Mouse (Mus musculus): Measurements from ENCODE around the gene Smarcc1. TPM values are rescaled to one million over a fixed set of nuclear protein-coding genes. Genes with fewer than 3 reads are reported as not detected.
A peak's percentile ranks its signal among the peaks of the same experiment; 100 is the strongest.

The Smarcc1 gene
- polyA plus RNA-seq, 1 experiment, result 127 TPM

GRCm38 (mm10) chr9:110228671-110229070 is 111.2 kb downstream of the Smarcc1 start:
- no peak for TF ChIP-seq POLR2A (IDR thresholded peaks at IDR 0.05; ENCODE audit: low read depth, low read length)
- no peak overlapping the region for H3K4me3 ChIP-seq (ENCODE audit: insufficient read depth, low read length)
- H3K4me1 ChIP-seq (ENCODE audit: control insufficient read depth, insufficient read depth, low read length), result 0 out of 2 replicates have a peak, but pooled peaks cover 2% of the 10 kb centered on the region
- no peak overlapping the region for H3K27ac ChIP-seq (ENCODE audit: insufficient read depth, low read length)

GRCm38 (mm10) chr9:110229112-110229511 is 111.6 kb downstream of the Smarcc1 start:
- no peak overlapping the region for H3K4me3 ChIP-seq (ENCODE audit: insufficient read depth, low read length)
- TF ChIP-seq POLR2A (IDR thresholded peaks at IDR 0.05; ENCODE audit: low read depth, low read length) (no peak), CTCF (IDR thresholded peaks at IDR 0.05; ENCODE audit: borderline replicate concordance, insufficient read depth, low read length) (no peak)
- H3K27ac ChIP-seq (ENCODE audit: insufficient read depth, low read length), result no peak overlapping the region
- 0 out of 2 replicates have a peak, but pooled peaks cover 2% of the 10 kb centered on the region for H3K4me1 ChIP-seq (ENCODE audit: control insufficient read depth, insufficient read depth, low read length)

DNA sequence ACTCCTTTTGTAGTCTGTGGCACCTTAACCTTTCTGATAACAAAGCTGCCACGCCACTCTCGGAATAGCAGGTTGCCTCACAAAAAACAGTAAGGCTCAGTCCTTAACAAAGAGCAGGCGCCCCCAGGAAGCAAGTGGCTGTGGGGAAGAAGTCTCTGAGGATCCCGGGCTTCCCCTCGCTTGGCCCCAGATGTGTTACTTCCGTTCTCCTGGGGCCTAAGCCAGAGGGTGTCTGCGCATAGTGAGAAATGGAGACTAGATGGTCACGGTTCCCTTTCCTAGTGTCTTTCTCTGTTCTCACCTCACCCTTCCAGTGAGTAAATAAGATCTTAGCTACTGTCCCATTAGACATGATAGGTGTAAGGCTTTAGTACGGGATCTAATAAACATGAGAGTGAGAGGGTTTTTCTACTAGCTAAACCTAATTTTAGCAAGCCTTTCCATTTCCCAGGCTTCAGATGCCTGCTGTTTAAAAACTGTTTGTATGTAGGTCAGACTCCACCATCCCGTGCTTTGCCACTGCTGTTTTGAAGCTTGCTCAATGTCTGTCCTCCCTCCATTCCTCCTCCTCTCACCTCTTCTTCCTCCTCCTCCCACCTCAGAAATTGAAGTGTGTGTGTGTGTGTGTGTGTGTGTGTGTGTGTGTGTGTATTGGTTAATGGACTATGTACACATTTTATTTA is 112.2 kb downstream of the Smarcc1 start:
- no peak for TF ChIP-seq CTCF (IDR thresholded peaks at IDR 0.05; ENCODE audit: borderline replicate concordance, insufficient read depth, low read length)
- no peak for TF ChIP-seq POLR2A (IDR thresholded peaks at IDR 0.05; ENCODE audit: low read depth, low read length)
- Histone ChIP-seq H3K4me3 (ENCODE audit: insufficient read depth, low read length) (no peak overlapping the region), H3K4me1 (ENCODE audit: control insufficient read depth, insufficient read depth, low read length) (0 out of 2 replicates have a peak, but pooled peaks cover 2% of the 10 kb centered on the region), H3K27ac (ENCODE audit: insufficient read depth, low read length) (no peak overlapping the region)

GRCm38 (mm10) chr9:110230395-110231071 is 113.0 kb downstream of the Smarcc1 start:
- 0 out of 2 replicates have a peak, but pooled peaks cover 2% of the 10 kb centered on the region for H3K4me1 ChIP-seq (ENCODE audit: control insufficient read depth, insufficient read depth, low read length)
- TF ChIP-seq CTCF (IDR thresholded peaks at IDR 0.05; ENCODE audit: borderline replicate concordance, insufficient read depth, low read length) (no peak), POLR2A (IDR thresholded peaks at IDR 0.05; ENCODE audit: low read depth, low read length) (no peak)
- H3K4me3 ChIP-seq (ENCODE audit: insufficient read depth, low read length), result no peak overlapping the region
- no peak overlapping the region for H3K27ac ChIP-seq (ENCODE audit: insufficient read depth, low read length)

DNA sequence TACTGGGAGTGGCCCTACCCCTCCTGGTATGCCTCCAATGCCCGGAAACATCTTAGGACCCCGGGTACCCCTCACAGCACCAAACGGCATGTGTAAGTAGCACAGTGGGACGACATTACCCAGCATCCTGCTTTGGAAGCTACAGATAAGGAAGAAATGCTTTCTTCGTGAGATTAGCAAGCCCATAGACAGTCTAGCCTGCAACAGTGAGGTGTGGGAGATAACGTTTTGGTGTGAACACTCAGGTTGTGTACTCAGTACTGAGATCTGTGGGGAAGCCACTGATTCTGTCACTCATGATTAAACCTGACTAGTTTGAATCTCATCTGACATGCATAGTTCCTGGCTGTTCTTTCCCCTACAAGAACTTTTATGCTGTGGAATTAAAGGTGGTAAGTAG is 117.5 kb downstream of the Smarcc1 start:
- H3K4me1 ChIP-seq (ENCODE audit: control insufficient read depth, insufficient read depth, low read length), result no peaks in the 10 kb centered on the region
- no peak overlapping the region for H3K4me3 ChIP-seq (ENCODE audit: insufficient read depth, low read length)
- H3K27ac ChIP-seq (ENCODE audit: insufficient read depth, low read length), result no peak overlapping the region
- TF ChIP-seq POLR2A (IDR thresholded peaks at IDR 0.05; ENCODE audit: low read depth, low read length) (no peak), CTCF (IDR thresholded peaks at IDR 0.05; ENCODE audit: borderline replicate concordance, insufficient read depth, low read length) (no peak)

DNA sequence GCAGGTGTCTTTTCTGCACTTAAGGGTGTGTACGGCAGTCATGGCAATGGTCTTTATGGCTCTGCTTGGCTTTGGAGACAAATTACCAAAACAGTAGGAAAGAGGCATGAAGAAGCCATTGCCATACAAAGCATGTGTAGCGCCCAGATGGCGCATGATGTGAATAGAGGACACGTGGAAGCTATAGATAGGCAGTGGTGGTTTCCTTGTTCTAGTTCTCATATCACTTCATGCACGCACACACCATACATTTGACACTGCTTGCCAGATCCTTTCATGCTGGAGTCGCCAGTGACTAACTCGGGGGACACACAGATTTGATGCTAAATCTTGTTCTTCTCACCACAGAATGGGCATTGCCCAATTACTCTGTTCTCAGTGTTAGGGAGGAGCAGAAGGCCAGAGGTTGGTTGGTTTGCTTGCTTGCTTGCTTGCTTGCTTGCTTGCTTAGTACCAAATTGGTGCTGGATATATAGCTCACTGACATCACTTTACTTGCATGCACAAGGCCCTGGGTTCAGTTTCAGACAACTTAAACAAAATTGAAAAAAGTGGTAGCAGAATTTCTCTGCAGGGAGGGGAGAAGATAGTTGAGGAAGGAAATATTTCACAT is 125.8 kb downstream of the Smarcc1 start, which contains the start of gene Cspg5:
Gene Cspg5, plus strand, starts transcription at position 563 of the 613 bp plus-strand sequence.
- Histone ChIP-seq H3K4me3 (ENCODE audit: insufficient read depth, low read length) (no peak within 1 kb of the TSS), H3K27ac (ENCODE audit: insufficient read depth, low read length) (no peak within 1 kb of the TSS), H3K4me1 (ENCODE audit: control insufficient read depth, insufficient read depth, low read length) (no peaks in the 10 kb centered on the region)
- TF ChIP-seq CTCF (IDR thresholded peaks at IDR 0.05; ENCODE audit: borderline replicate concordance, insufficient read depth, low read length) (no peak), POLR2A (IDR thresholded peaks at IDR 0.05; ENCODE audit: low read depth, low read length) (no peak)

GRCm38 (mm10) chr9:110244567-110244888 is 127.0 kb downstream of the Smarcc1 start:
- TF ChIP-seq CTCF (IDR thresholded peaks at IDR 0.05; ENCODE audit: borderline replicate concordance, insufficient read depth, low read length), result no peak
- no peak for TF ChIP-seq POLR2A (IDR thresholded peaks at IDR 0.05; ENCODE audit: low read depth, low read length)
- Histone ChIP-seq H3K4me3 (ENCODE audit: insufficient read depth, low read length) (no peak overlapping the region), H3K27ac (ENCODE audit: insufficient read depth, low read length) (no peak overlapping the region), H3K4me1 (ENCODE audit: control insufficient read depth, insufficient read depth, low read length) (no peaks in the 10 kb centered on the region)

- Histone ChIP-seq H3K27ac (ENCODE audit: insufficient read depth, low read length) (no peak overlapping the region), H3K4me1 (ENCODE audit: control insufficient read depth, insufficient read depth, low read length) (no peaks in the 10 kb centered on the region), H3K4me3 (ENCODE audit: insufficient read depth, low read length) (peak overlapping the region; percentile 43)
- TF ChIP-seq CTCF (IDR thresholded peaks at IDR 0.05; ENCODE audit: borderline replicate concordance, insufficient read depth, low read length) (no peak), POLR2A (IDR thresholded peaks at IDR 0.05; ENCODE audit: low read depth, low read length) (no peak)
These were observed 127.5 kb downstream of the Smarcc1 start for GRCm38 (mm10) chr9:110244889-110245589.

- Histone ChIP-seq H3K4me1 (ENCODE audit: control insufficient read depth, insufficient read depth, low read length) (no peaks in the 10 kb centered on the region), H3K4me3 (ENCODE audit: insufficient read depth, low read length) (peak overlapping the region; percentile 43), H3K27ac (ENCODE audit: insufficient read depth, low read length) (no peak overlapping the region)
- TF ChIP-seq CTCF (IDR thresholded peaks at IDR 0.05; ENCODE audit: borderline replicate concordance, insufficient read depth, low read length) (no peak), POLR2A (IDR thresholded peaks at IDR 0.05; ENCODE audit: low read depth, low read length) (no peak)
These were observed 128.2 kb downstream of the Smarcc1 start for GRCm38 (mm10) chr9:110245590-110246320.

All from embryonic fibroblast, embryonic 13.5 days (primary cell).